Mouse (Mus musculus): ENCODE measurements at regions not wholly inside any gene's neighbourhood (a gene's known extent, or its start where the extent isn't known, plus 50 kb on each side); places are given as distances from the start of the nearest gene placed in this dataset.

GRCm38 (mm10) chr16:50798095-50798494, 207.1 kb upstream of the Ccdc54 start:
- Histone ChIP-seq H3K9me3 (replicated peaks; ENCODE audit: insufficient read depth, low read length) (no peaks in the 10 kb centered on the region), H3K36me3 (ENCODE audit: control insufficient read depth in 1 of 2, insufficient read depth in 2 of 2, low read length in 2 of 2) (no peaks in the 10 kb centered on the region), H3K27ac (ENCODE audit: control insufficient read depth, low read depth, low read length) (no peak overlapping the region), H3K4me1 (ENCODE audit: control insufficient read depth in 1 of 2, insufficient read depth in 2 of 2, low read length in 2 of 2) (no peaks in the 10 kb centered on the region), H3K4me3 (ENCODE audit: control insufficient read depth in 1 of 2, insufficient read depth in 1 of 2, low read depth in 2 of 2, low read length in 2 of 2) (no peak overlapping the region), H3K79me2 (ENCODE audit: control insufficient read depth, insufficient read depth, low read length, poor library complexity) (no peaks in the 10 kb centered on the region), H3K9ac (ENCODE audit: control insufficient read depth, low read depth, low read length, poor library complexity, severe bottlenecking) (no peak overlapping the region), H3K27me3 (ENCODE audit: control insufficient read depth in 1 of 2, insufficient read depth in 2 of 2, low read length in 2 of 2) (no peaks in the 10 kb centered on the region; a peak in 1 of 4 replicates)
- DNase-seq (ENCODE audit: low read depth, low spot score): peak; percentile 4
- no peak for TF ChIP-seq KAT2A (conservative IDR thresholded peaks at IDR 0.05; ENCODE audit: low read depth, low read length)
- TF ChIP-seq JUND (IDR thresholded peaks at IDR 0.05; ENCODE audit: low read depth, low read length): no peak
- peak in 1 of 3 experiments; percentile 21; a peak in 2 of 6 replicates for TF ChIP-seq CTCF (IDR thresholded peaks at IDR 0.05 in 2 of 3, conservative IDR thresholded peaks at IDR 0.05 in 1 of 3; ENCODE audit: control insufficient read depth in 1 of 3, insufficient read depth in 1 of 3, low read depth in 2 of 3, low read length in 3 of 3, poor library complexity in 1 of 3, severe bottlenecking in 1 of 3)
- 0 out of 2 replicates have a peak, but pooled peaks have one; percentile 4 for TF ChIP-seq SMC3 (IDR thresholded peaks at IDR 0.05; ENCODE audit: low read depth, low read length)
- no peak for TF ChIP-seq POLR2AphosphoS5 (IDR thresholded peaks at IDR 0.05; ENCODE audit: borderline replicate concordance, low read depth, low read length)

- no peak for DNase-seq (ENCODE audit: low read depth, low spot score)
- Histone ChIP-seq H3K36me3 (ENCODE audit: control insufficient read depth in 1 of 2, insufficient read depth in 2 of 2, low read length in 2 of 2) (no peaks in the 10 kb centered on the region), H3K4me1 (ENCODE audit: control insufficient read depth in 1 of 2, insufficient read depth in 2 of 2, low read length in 2 of 2) (no peaks in the 10 kb centered on the region), H3K79me2 (ENCODE audit: control insufficient read depth, insufficient read depth, low read length, poor library complexity) (no peaks in the 10 kb centered on the region), H3K9ac (ENCODE audit: control insufficient read depth, low read depth, low read length, poor library complexity, severe bottlenecking) (no peak overlapping the region), H3K9me3 (replicated peaks; ENCODE audit: insufficient read depth, low read length) (no peaks in the 10 kb centered on the region), H3K27me3 (ENCODE audit: control insufficient read depth in 1 of 2, insufficient read depth in 2 of 2, low read length in 2 of 2) (peaks cover 0 to 3% of the 10 kb centered on the region in 2 experiments; a peak in 2 of 4 replicates), H3K4me3 (ENCODE audit: control insufficient read depth in 1 of 2, insufficient read depth in 1 of 2, low read depth in 2 of 2, low read length in 2 of 2) (no peak overlapping the region), H3K27ac (ENCODE audit: control insufficient read depth, low read depth, low read length) (no peak overlapping the region)
- no peak for TF ChIP-seq ETS1 (IDR thresholded peaks at IDR 0.05; ENCODE audit: low read depth, low read length)
Observed at GRCm38 (mm10) chr16:50792960-50793359, 202.0 kb upstream of the Ccdc54 start.

- no peak for TF ChIP-seq JUND (IDR thresholded peaks at IDR 0.05; ENCODE audit: low read depth, low read length)
- TF ChIP-seq MEF2A (IDR thresholded peaks at IDR 0.05; ENCODE audit: extremely low read depth, insufficient replicate concordance, low read depth, low read length, poor library complexity, severe bottlenecking): no peak
- no peak for TF ChIP-seq MYC (IDR thresholded peaks at IDR 0.05; ENCODE audit: low read depth, low read length)
- no peak for TF ChIP-seq MYB (IDR thresholded peaks at IDR 0.05; ENCODE audit: low read depth, low read length)
- no peak for TF ChIP-seq USF1 (IDR thresholded peaks at IDR 0.05; ENCODE audit: low read depth, low read length)
- TF ChIP-seq MAX (IDR thresholded peaks at IDR 0.05; ENCODE audit: low read length): no peak
- TF ChIP-seq MAZ (IDR thresholded peaks at IDR 0.05; ENCODE audit: low read depth, low read length): no peak
- no peak for TF ChIP-seq SMC3 (IDR thresholded peaks at IDR 0.05; ENCODE audit: low read depth, low read length)
- TF ChIP-seq MXI1 (IDR thresholded peaks at IDR 0.05; ENCODE audit: low read depth, low read length): no peak
- no peak for TF ChIP-seq GATA1 (IDR thresholded peaks at IDR 0.05; ENCODE audit: low read depth, low read length)
- TF ChIP-seq RAD21 (IDR thresholded peaks at IDR 0.05; ENCODE audit: low read depth, low read length): no peak
- no peaks in the 10 kb centered on the region for H3K79me2 ChIP-seq (ENCODE audit: control insufficient read depth, insufficient read depth, low read length, poor library complexity)
- H3K27me3 ChIP-seq (ENCODE audit: control insufficient read depth in 1 of 2, insufficient read depth in 2 of 2, low read length in 2 of 2): peaks cover 0 to 3% of the 10 kb centered on the region in 2 experiments; a peak in 2 of 4 replicates
Observed at GRCm38 (mm10) chr16:50792506-50792905, 201.6 kb upstream of the Ccdc54 start.

More at GRCm38 (mm10) chr16:50792506-50792905, 201.6 kb upstream of the Ccdc54 start:
- no peak overlapping the region for H3K4me3 ChIP-seq (ENCODE audit: control insufficient read depth in 1 of 2, insufficient read depth in 1 of 2, low read depth in 2 of 2, low read length in 2 of 2)
- DNase-seq (ENCODE audit: low read depth, low spot score): no peak
- no peak overlapping the region for H3K9ac ChIP-seq (ENCODE audit: control insufficient read depth, low read depth, low read length, poor library complexity, severe bottlenecking)
- H3K27ac ChIP-seq (ENCODE audit: control insufficient read depth, low read depth, low read length): no peak overlapping the region
- no peaks in the 10 kb centered on the region for H3K4me1 ChIP-seq (ENCODE audit: control insufficient read depth in 1 of 2, insufficient read depth in 2 of 2, low read length in 2 of 2)
- H3K9me3 ChIP-seq (replicated peaks; ENCODE audit: insufficient read depth, low read length): no peaks in the 10 kb centered on the region
- H3K36me3 ChIP-seq (ENCODE audit: control insufficient read depth in 1 of 2, insufficient read depth in 2 of 2, low read length in 2 of 2): no peaks in the 10 kb centered on the region

Data from MEL (cell line).